Mouse (Mus musculus) ES-Bruce4 (cell line): ENCODE measurements at regions not wholly inside any gene's neighbourhood (a gene's known extent, or its start where the extent isn't known, plus 50 kb on each side); places are given as distances from the start of the nearest gene placed in this dataset.

Experiments used
- H3K27ac ChIP-seq: 2 replicates; pipeline ENCODE4 v1.5.1; 2012; ENCODE audit warnings: low read length, inconsistent platforms; ENCODE audit not compliant: insufficient read depth
- H3K27me3 ChIP-seq: 2 replicates; pipeline ENCODE4 v1.6.1; 2012; ENCODE audit warnings: mild to moderate bottlenecking, low read length, inconsistent platforms; ENCODE audit not compliant: control insufficient read depth, poor library complexity, insufficient read depth, severe bottlenecking
- H3K36me3 ChIP-seq: 2 replicates; pipeline ENCODE4 v1.6.1; 2012; ENCODE audit warnings: inconsistent platforms, mild to moderate bottlenecking, low read length, moderate library complexity; ENCODE audit not compliant: control insufficient read depth, poor library complexity, insufficient read depth, severe bottlenecking
- H3K4me1 ChIP-seq: one replicate; pipeline ENCODE4 v1.8.1; 2011; ENCODE audit warnings: low read length; ENCODE audit not compliant: control insufficient read depth, insufficient read depth
- H3K4me3 ChIP-seq: 2 replicates; pipeline ENCODE4 v1.5.1; 2011; ENCODE audit warnings: low read depth, mild to moderate bottlenecking, low read length
- H3K9ac ChIP-seq: 2 replicates; pipeline ENCODE4 v1.6.1; 2012; ENCODE audit warnings: low read depth, mild to moderate bottlenecking, inconsistent platforms; ENCODE audit not compliant: poor library complexity, severe bottlenecking
- H3K9me3 ChIP-seq: replicated peaks from 2 replicates; pipeline ENCODE4 v1.6.1; 2012; ENCODE audit warnings: mild to moderate bottlenecking, low read length, inconsistent platforms; ENCODE audit not compliant: control insufficient read depth, poor library complexity, insufficient read depth, severe bottlenecking
- CTCF ChIP-seq: IDR thresholded peaks from one replicate; pipeline ENCODE4 v1.8.1; 2011; ENCODE audit warnings: low read depth, low read length
- EP300 ChIP-seq: IDR thresholded peaks from 2 replicates; pipeline ENCODE4 v1.6.1; 2011; ENCODE audit warnings: low read depth, low read length; ENCODE audit not compliant: insufficient read depth
- POLR2A ChIP-seq: IDR thresholded peaks from one replicate; pipeline ENCODE4 v1.8.1; 2011; ENCODE audit warnings: low read length; ENCODE audit not compliant: insufficient read depth

- no peak for TF ChIP-seq EP300
- H3K4me1 ChIP-seq, result no peaks in the 10 kb centered on the region
- no peaks in the 10 kb centered on the region for H3K27me3 ChIP-seq
- no peaks in the 10 kb centered on the region for H3K9me3 ChIP-seq
- H3K36me3 ChIP-seq, result no peaks in the 10 kb centered on the region
- H3K4me3 ChIP-seq, result no peak overlapping the region
- no peak overlapping the region for H3K9ac ChIP-seq
- no peak overlapping the region for H3K27ac ChIP-seq
Measured at GRCm38 (mm10) chr15:60333573-60334306, 317.3 kb upstream of the 4933412E24Rik start.

- Histone ChIP-seq H3K4me1 (no peaks in the 10 kb centered on the region), H3K4me3 (no peak overlapping the region), H3K27me3 (no peaks in the 10 kb centered on the region), H3K9ac (no peak overlapping the region), H3K36me3 (no peaks in the 10 kb centered on the region), H3K9me3 (no peaks in the 10 kb centered on the region), H3K27ac (no peak overlapping the region)
- TF ChIP-seq POLR2A, result no peak
- no peak for TF ChIP-seq EP300
- no peak for TF ChIP-seq CTCF
Measured at GRCm38 (mm10) chr15:60317577-60317976, 301.2 kb upstream of the 4933412E24Rik start.

GRCm38 (mm10) chr15:60315210-60315609 lies 298.8 kb upstream of the 4933412E24Rik start:
- Histone ChIP-seq H3K9ac (no peak overlapping the region), H3K27me3 (no peaks in the 10 kb centered on the region), H3K9me3 (no peaks in the 10 kb centered on the region), H3K36me3 (no peaks in the 10 kb centered on the region), H3K4me1 (no peaks in the 10 kb centered on the region), H3K27ac (no peak overlapping the region), H3K4me3 (no peak overlapping the region)
- TF ChIP-seq CTCF, result no peak
- TF ChIP-seq EP300, result no peak
- TF ChIP-seq POLR2A, result no peak

DNA sequence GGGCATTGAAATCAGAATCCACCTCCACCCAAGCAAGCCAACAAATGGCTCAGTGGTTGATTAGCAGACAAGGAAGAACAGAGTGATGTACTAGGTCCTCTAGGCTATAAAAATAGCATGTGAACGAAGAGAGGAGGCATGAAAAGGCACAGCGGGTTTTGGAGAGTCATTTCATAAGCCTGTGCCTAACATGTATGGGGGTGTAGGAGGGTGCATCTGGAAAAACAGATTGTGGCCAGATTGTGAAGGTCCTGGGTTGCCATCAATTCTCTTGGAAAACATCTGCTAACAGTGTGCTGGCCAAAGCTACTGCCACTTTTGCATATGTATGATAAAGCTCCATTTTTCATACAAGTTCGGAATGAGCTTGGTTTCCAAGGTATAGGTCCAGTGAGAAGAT lies 293.5 kb upstream of the 4933412E24Rik start:
- Histone ChIP-seq H3K4me1 (no peaks in the 10 kb centered on the region), H3K27ac (no peak overlapping the region), H3K27me3 (no peaks in the 10 kb centered on the region), H3K36me3 (no peaks in the 10 kb centered on the region), H3K9ac (no peak overlapping the region), H3K9me3 (no peaks in the 10 kb centered on the region), H3K4me3 (no peak overlapping the region)
- TF ChIP-seq POLR2A, result no peak
- no peak for TF ChIP-seq CTCF
- no peak for TF ChIP-seq EP300

DNA sequence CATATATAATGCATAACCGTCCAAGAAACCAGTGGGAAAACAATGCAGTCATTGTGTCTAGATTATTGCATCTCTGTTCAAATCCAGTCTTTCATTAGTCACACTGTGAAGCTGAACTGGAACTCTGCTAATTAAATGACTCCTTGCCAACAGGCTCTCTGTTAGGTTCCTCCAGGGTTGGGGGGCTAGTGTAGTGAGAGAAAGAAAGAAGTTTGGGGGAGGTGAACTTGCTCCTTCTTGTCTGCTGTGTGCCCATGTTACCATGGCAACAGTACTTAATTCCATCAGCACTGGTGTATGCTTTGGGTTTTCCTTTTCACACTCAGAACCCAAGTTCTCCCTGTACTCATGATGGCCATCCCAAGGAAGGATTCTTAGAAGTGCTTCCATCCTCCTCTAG lies 292.6 kb upstream of the 4933412E24Rik start:
- Histone ChIP-seq H3K27ac (no peak overlapping the region), H3K4me1 (no peaks in the 10 kb centered on the region), H3K9me3 (no peaks in the 10 kb centered on the region), H3K9ac (no peak overlapping the region), H3K36me3 (no peaks in the 10 kb centered on the region), H3K4me3 (no peak overlapping the region), H3K27me3 (no peaks in the 10 kb centered on the region)
- no peak for TF ChIP-seq CTCF

GRCm38 (mm10) chr15:60308126-60308525 lies 291.7 kb upstream of the 4933412E24Rik start:
- no peak overlapping the region for H3K4me3 ChIP-seq
- no peak overlapping the region for H3K27ac ChIP-seq
- no peak overlapping the region for H3K9ac ChIP-seq
- H3K4me1 ChIP-seq, result no peaks in the 10 kb centered on the region
- TF ChIP-seq POLR2A, result no peak
- H3K36me3 ChIP-seq, result no peaks in the 10 kb centered on the region
- H3K9me3 ChIP-seq, result no peaks in the 10 kb centered on the region
- no peaks in the 10 kb centered on the region for H3K27me3 ChIP-seq
